Mouse (Mus musculus) layer of hippocampus, adult 2 months (tissue): Measurements from ENCODE around the gene Prlr. TPM values are rescaled to one million over a fixed set of nuclear protein-coding genes. Genes with fewer than 3 reads are reported as not detected.

Experiments
- DNase-seq, 2 experiments: peaks; one replicate each; pipeline ENCODE4 v3.0.0; 2022; ENCODE audit warnings: low spot score in 2 of 2
- H3K27ac ChIP-seq: fragments of 200-600 bp; 2 replicates; pipeline ENCODE4 v1.8.1; 2022
- H3K4me3 ChIP-seq: fragments of 200-600 bp; 2 replicates; pipeline ENCODE4 v1.8.1; 2022; ENCODE audit warnings: mild to moderate bottlenecking
- CTCF ChIP-seq: fragments of 200-600 bp; conservative IDR thresholded peaks from 2 replicates; pipeline ENCODE4 v1.8.1; 2022; ENCODE audit warnings: antibody characterized with exemption, mild to moderate bottlenecking, moderate library complexity
- total RNA-seq, 2 experiments: library from RNA; stranded (reverse); gene quantifications; 2 replicates each; pipeline ENCODE4 v1.2.3; 2021

Gene Prlr
- total RNA-seq, 2 experiments from 2014 or later = 3.5 to 4.3 TPM

DNA sequence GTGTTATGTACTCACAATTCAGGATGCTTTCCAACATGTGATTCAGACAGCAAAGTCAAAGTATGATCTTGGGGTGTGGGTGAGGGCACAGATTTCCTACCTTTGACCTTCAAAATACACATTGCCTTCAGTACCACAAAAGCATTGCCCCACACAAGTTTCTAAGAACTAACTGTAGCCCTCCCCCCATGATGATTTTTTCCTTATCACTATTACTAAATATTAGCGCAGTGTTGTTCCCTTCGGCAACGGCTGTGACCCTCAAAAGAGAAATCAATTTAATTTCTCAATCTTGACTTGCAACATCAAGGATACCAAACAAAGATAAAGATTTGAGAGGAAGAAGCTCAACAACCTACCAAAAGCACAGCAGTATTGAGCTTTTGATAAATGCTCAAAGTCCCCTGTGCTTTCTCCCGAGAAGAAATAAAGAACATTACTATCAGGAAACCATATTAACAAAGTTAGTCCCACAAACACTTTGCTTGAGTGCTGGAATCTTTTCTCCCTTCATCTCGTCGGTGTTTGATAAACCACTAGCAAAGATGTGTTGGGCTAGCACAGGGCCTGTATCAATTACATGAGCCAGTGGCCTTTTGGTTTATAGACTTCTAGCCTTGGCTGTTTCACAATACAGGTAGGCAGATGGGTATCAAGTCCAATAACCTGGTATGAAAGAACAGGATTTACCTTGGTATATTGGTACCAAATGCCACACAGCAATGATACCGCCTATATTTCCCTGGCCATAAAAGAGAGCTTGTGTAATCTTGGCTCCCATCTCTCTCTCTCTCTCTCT, 25.7 kb downstream of the Prlr start:
- Histone ChIP-seq H3K4me3 (no peak overlapping the region), H3K27ac (no peak overlapping the region)
- TF ChIP-seq CTCF = no peak
- DNase-seq = no peak

DNA sequence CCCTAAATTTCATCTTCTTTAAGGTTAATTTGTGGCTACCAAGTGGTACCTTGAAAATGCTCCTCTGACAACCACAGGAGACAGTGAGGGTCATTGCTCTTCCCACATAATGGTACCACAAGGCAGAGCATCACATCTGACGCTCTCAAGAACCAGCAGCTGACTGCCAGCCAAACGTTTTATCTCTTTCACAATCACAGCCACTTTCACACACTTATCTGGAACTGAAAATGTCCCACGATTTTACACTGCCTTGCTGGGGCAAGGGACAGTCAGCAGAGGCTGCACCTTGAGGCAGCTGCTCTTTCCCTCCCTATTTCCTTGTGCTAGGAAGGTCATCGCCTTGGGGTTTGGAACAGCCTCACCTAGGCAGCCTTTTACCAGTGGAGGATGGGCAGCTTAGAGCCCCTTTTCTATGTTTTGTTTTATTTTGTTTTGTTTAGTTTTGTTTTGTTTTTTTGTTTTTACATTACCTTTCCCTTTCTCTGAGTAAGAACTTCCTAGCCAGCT, 33.3 kb downstream of the Prlr start:
- Histone ChIP-seq H3K27ac (no peak overlapping the region), H3K4me3 (no peak overlapping the region)
- no peak for DNase-seq
- TF ChIP-seq CTCF = no peak

DNA sequence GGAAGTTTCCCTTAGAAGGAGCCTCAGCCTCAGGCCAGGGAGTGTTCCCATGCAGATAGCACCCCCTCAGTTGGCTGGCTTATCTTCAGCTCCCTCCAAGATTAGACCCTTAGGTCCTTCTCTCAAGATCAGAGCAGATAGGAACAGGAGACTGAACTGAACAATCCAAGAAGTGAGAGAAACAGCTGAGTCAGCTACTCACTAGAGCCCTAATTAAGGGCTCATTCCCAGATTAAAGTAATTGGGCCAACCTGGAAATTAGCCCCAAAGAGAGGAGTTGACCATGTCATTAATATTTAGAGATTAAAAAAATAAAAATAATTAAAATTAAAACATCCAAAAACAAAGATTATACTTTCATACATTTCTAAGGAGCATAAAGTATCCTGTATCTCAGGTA, 35.0 kb downstream of the Prlr start:
- H3K27ac ChIP-seq = no peak overlapping the region
- no peak for DNase-seq
- TF ChIP-seq CTCF = no peak
- H3K4me3 ChIP-seq = no peak overlapping the region

DNA sequence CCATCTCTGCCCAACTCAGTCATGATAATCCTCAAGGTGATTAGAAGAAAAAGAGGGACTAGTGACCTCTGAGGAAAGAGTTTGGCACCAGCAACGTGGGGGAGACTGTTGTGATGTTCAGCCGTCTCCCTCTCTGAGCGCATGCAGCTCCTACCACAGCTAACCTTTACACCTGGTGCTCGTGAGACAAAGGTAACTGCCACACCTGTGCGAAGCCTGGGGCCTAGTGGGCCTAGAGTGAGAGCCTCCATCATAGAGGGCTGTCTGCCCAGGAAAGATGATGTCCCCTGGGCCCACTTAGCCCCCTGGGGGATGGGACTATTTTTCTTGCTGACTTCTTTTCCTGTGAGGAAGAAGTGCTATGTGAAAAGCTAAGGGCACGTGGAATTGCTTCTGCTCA, 36.2 kb downstream of the Prlr start:
- no peak for TF ChIP-seq CTCF
- no peak overlapping the region for H3K27ac ChIP-seq
- no peak for DNase-seq
- no peak overlapping the region for H3K4me3 ChIP-seq

DNA sequence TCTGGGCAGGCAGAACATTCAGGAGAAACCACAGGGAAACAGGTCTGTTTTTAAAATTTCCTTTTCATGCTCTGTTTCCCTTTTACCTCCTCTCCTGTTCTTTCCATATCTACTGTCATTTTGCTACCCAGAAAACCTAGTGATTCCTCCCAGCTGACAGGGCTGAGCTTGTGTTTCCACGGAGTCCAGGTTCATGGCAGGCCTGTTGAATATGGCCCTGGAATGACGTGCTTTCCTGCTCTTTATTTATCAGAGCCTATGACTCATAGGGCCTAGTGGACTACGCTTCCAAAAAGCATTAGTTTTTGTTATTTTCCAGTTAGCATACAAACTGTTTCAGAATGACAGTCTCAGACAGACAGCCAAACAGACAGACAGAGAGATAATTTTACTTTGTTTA, 36.7 kb downstream of the Prlr start:
- TF ChIP-seq CTCF = no peak
- Histone ChIP-seq H3K4me3 (no peak overlapping the region), H3K27ac (no peak overlapping the region)
- DNase-seq = no peak

DNA sequence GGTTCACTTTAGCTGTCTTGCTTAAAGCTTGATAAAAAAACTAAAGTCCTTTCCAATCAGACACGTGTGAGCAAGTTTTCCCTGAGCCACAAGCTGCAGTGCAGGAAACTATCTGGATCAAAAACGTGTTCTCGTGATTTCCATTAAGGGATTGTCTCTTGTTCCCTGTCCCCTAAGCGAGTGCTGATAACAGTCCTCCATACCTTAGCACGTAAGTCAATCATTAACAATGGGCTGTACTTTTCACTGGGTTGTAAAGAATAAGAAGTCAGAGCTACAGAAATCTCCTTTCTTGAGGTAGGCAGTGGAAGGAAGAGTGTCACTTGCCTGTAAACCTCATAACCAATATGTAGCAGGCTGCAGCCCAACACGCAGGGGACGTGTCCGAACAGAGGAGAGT, 38.7 kb downstream of the Prlr start:
- DNase-seq = no peak
- TF ChIP-seq CTCF = no peak
- H3K4me3 ChIP-seq = no peak overlapping the region
- no peak overlapping the region for H3K27ac ChIP-seq

DNA sequence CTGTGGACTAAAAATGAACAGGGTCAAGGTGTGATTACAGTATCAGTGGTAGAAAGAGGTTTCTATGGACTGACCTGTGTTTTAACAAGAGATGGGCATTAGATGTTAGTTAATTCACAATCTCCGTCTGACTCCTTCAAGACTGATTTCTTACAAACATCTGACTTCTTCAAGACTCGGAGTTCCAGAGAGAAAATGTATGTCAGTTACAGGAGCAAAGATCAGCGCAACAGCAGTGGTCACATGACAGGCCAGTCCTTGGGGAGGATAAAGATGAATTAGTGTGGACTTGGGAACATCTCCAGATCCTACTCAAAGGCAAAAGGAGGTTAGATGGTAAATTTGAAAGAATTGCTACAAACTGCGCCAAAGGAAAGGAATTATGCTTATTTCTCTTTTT, 39.2 kb downstream of the Prlr start:
- no peak for DNase-seq
- no peak overlapping the region for H3K4me3 ChIP-seq
- no peak overlapping the region for H3K27ac ChIP-seq
- no peak for TF ChIP-seq CTCF

DNA sequence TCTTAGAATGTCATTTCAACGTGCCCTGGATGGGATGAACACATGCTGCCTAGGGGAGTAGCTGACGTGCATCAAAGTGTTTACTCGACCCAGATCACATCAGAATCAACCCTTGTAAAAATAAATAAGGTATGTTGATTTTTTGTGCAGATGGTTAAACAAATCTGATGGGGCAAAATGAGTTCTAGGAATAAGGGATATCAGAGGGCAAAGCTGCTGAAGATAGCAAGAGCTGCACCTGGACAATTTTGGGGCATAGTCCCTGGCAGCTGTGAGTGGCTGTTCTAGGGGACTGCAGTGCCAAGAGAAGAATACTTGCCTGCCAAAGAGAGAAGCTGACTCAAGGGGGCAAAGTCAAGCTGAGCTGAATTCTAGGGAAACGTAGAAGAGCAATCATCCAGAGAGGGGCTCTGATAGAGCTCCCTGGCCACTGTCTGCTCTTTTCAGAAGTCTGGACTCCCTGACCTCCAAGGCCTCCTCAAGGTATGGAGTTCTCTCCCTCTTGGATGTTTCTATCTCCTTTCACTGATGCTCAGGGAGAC, 46.6 kb downstream of the Prlr start:
- H3K27ac ChIP-seq = no peak overlapping the region
- no peak for DNase-seq
- no peak for TF ChIP-seq CTCF

DNA sequence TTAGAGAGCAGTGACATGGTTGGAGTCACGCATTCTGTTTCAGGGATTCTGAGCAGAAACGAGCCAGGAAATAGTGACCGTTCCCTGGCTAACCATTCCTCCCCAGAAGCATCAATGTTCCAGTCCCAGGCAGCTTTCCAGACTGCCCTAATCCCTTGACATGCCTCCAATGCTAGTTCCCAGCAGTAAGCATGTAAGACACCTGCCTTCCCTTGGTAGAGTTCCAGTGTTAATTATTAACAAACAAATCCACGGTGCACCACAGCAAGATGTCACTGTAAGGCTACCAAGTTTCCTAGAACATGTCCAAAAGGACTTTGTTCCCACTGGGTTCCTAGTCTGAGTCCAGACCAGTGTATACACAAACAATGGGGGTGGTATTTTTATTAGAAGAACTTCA, 48.7 kb downstream of the Prlr start:
- TF ChIP-seq CTCF = no peak
- no peak overlapping the region for H3K4me3 ChIP-seq
- no peak overlapping the region for H3K27ac ChIP-seq
- no peak for DNase-seq

More for the DNA sequence above, 46.6 kb downstream of the Prlr start:
- no peak overlapping the region for H3K4me3 ChIP-seq

DNA sequence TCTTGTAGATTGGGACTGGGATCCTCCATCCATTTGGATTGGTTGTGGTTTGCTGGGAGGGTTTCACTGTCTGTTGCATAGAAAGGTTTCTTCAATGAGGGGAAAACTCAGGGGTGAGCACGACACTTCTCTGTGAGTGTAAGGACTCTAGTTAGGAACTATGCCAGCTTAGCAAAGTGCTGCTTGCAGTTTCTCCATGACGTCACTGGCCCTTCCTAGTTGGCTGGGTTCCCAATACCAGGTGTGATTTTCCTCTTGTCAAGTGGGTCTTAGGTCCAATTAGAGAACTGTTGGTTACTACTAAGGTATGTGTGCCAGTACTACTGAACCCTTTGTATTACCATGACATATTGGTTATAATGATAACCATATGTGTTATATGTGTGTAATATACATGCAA, 51.6 kb downstream of the Prlr start:
- Histone ChIP-seq H3K4me3 (no peak overlapping the region), H3K27ac (no peak overlapping the region)
- no peak for TF ChIP-seq CTCF
- DNase-seq = no peak

DNA sequence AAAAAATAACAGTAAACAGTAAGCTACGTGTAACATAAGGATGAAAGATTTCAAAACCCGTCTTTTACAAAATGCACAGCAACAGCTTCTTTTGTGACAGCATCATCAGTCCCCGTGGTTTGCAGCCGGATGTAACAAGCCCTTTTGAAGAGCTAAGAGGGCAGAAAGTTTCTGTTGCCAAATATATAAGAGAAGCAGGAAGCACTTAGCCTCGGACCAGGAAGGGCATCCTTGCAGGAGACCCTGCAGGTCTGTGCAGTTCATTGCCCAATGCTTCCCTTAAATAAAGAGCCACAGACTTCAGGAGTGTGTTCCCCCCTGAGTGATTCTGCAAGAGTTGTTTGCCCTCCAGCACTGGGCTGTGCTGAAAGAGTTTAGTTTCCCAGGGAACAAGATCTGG, 58.9 kb downstream of the Prlr start:
- Histone ChIP-seq H3K4me3 (no peak overlapping the region), H3K27ac (no peak overlapping the region)
- TF ChIP-seq CTCF = no peak
- DNase-seq = no peak

DNA sequence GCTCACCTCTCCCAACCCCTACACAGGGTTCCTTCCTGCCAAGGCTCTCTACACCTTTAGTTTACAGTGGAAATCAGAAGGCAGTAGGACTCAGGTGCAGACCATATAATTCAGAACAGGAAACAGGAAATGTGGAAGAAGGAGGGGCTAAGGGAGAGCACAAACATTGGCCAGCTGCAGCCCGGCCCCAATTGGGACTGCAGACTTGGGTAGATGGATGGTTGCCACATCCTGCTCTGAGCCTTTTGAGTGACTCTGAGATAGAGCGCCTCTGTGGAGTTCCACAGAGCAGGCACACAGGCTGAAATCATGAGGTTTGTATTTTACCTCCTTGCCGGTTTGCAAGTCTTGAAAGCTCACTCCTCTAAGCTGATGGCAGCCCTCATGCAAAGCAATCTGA, 59.8 kb downstream of the Prlr start:
- no peak for TF ChIP-seq CTCF
- no peak for DNase-seq
- Histone ChIP-seq H3K4me3 (no peak overlapping the region), H3K27ac (no peak overlapping the region)

DNA sequence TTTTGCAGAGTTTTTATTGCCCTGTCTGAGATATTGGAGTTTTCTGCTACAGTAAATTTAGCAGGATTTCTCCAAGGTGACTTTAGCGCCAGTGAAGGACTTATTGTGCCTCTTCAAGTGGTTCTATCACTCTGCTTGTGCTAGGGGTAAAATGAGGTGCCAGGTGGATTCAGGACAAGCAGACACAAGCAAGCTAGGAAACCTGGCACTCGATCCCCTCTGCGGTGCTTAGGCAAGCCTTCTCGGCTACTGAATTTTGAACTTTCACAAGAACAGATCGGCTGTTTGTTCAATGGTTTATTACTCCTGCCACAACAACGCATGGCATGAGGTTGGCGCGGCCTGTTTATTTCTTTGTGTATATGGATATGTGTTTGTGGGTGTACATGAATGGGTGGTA, 61.4 kb downstream of the Prlr start:
- no peak overlapping the region for H3K27ac ChIP-seq
- no peak for DNase-seq
- TF ChIP-seq CTCF = no peak
- no peak overlapping the region for H3K4me3 ChIP-seq

DNA sequence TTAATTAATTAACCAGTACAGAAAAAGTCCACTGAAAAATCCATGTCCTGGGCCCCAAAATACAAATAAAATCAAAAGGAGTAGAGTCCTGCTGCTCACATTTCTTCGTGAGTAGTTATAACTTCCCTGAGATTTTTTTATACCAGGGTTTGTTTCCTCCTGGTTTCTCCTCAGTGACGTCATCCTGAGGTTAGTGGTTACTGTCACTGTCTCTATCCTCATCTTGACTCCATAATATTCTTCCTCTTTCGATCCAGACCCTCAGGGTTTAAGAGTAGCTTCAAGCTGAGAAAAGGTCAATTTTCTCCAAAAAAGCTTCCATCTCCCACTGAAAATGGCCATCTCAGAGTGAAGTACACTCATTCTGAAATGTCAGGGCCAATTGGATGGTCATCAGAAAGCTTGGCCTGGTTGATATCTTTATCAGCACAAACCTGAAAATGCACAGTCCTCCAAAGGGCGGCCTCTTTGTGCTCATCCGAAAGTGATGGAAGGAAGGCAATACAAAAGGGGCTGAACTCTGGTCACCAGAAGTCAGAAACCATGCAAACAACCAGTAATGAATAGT, 63.3 kb downstream of the Prlr start:
- no peak for TF ChIP-seq CTCF
- no peak overlapping the region for H3K27ac ChIP-seq
- DNase-seq = no peak

More for the DNA sequence above, 63.3 kb downstream of the Prlr start:
- H3K4me3 ChIP-seq = no peak overlapping the region
